Mouse (Mus musculus) cerebellum, adult 2 months (tissue): ENCODE data around the gene Olfr1504.

Experiments
- CTCF ChIP-seq: fragments of 200-500 bp; IDR thresholded peaks from 2 replicates; pipeline ENCODE4 v1.5.1; 2011; ENCODE audit warnings: low read depth, mild to moderate bottlenecking, control low read depth, low read length, moderate library complexity, borderline replicate concordance; ENCODE audit not compliant: insufficient read depth
- POLR2A ChIP-seq: fragments of 200-500 bp; IDR thresholded peaks from 2 replicates; pipeline ENCODE4 v1.6.1; 2011; ENCODE audit warnings: low read length, control low read depth, borderline replicate concordance; ENCODE audit not compliant: insufficient read depth

- no peak for TF ChIP-seq POLR2A
- TF ChIP-seq CTCF = no peak
These were observed 36.2 kb downstream of the Olfr1504 start, which contains the start of gene Olfr1502 for GRCm38 (mm10) chr19:13861495-13861894.
